Mouse (Mus musculus): ENCODE results near the gene Aqp1. TPM values are rescaled to one million over a fixed set of nuclear protein-coding genes. Genes with fewer than 3 reads are reported as not detected.

Gene Aqp1
- polyA plus RNA-seq (2014; fragmentation: Nextera tagmentation; extraction: Ambion mirVana), result 0.20 and 0.84 TPM in 2 replicates

DNA sequence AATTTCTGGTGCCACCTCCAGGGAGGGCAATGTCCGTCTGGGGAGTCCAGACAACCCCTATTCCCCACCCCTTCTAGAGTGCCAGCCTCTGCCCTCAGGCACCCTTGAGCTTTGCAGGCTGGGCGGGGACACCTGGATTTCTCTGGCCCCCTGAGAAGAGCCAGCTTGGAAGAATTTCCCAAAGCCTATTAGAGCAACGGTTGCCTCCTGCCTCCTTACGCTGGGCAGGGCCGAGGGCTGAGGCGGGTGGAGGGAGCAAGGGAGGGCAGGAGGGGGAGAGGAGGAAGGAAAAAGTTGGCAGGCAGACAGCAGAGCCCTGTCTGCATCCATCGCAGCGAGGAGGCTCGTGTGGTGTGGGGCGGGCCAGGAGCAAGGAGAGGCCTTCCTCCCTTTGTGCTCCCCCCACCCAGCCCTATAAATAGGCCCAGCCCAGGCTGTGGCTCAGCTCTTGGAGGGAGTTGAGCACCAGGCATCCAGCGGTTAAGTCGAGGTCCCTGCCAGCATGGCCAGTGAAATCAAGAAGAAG lies at the start of gene Aqp1:
Aqp1 (plus strand) TSS at position 444 of the 526 bp plus-strand sequence.
- no peaks in the 10 kb centered on the region for H3K36me3 ChIP-seq (ENCODE audit: control insufficient read depth, insufficient read depth, low read length)
- WGBS, result 23% methylated on average over 12 of the region's 12 CpGs
- no peak within 1 kb of the TSS for H3K4me3 ChIP-seq (ENCODE audit: low read depth, low read length)
- H3K9me3 ChIP-seq (ENCODE audit: control insufficient read depth, low read length), result no peaks in the 10 kb centered on the region
- peak; percentile 79 for ATAC-seq (ENCODE audit: low read depth)
- no peaks in the 10 kb centered on the region for H3K27me3 ChIP-seq (ENCODE audit: control insufficient read depth, insufficient read depth, low read length)
- H3K4me2 ChIP-seq (ENCODE audit: low read depth, low read length), result no peak within 1 kb of the TSS
- no peak within 1 kb of the TSS for H3K27ac ChIP-seq (ENCODE audit: low read depth, low read length)
- H3K9ac ChIP-seq (replicated peaks; ENCODE audit: low read depth, low read length), result no peak within 1 kb of the TSS
- 0 out of 2 replicates have a peak, but pooled peaks cover 2% of the 10 kb centered on the region for H3K4me1 ChIP-seq (ENCODE audit: control insufficient read depth, insufficient read depth, low read length)

- no peaks in the 10 kb centered on the region for H3K9me3 ChIP-seq (ENCODE audit: control insufficient read depth, low read length)
- no peak overlapping the region for H3K4me2 ChIP-seq (ENCODE audit: low read depth, low read length)
- no peak overlapping the region for H3K9ac ChIP-seq (replicated peaks; ENCODE audit: low read depth, low read length)
- no peak for ATAC-seq (ENCODE audit: low read depth)
- H3K36me3 ChIP-seq (ENCODE audit: control insufficient read depth, insufficient read depth, low read length), result no peaks in the 10 kb centered on the region
- WGBS, result 89% methylated on average over 5 of the region's 5 CpGs
- H3K27ac ChIP-seq (ENCODE audit: low read depth, low read length), result no peak overlapping the region
- H3K4me1 ChIP-seq (ENCODE audit: control insufficient read depth, insufficient read depth, low read length), result no peaks in the 10 kb centered on the region
- H3K4me3 ChIP-seq (ENCODE audit: low read depth, low read length), result no peak overlapping the region
- H3K27me3 ChIP-seq (ENCODE audit: control insufficient read depth, insufficient read depth, low read length), result no peaks in the 10 kb centered on the region
Measured at GRCm38 (mm10) chr6:55288007-55288602, 48.1 kb upstream of the Aqp1 start.

GRCm38 (mm10) chr6:55294549-55295131 lies 41.6 kb upstream of the Aqp1 start:
- Histone ChIP-seq H3K27me3 (ENCODE audit: control insufficient read depth, insufficient read depth, low read length) (no peaks in the 10 kb centered on the region), H3K36me3 (ENCODE audit: control insufficient read depth, insufficient read depth, low read length) (no peaks in the 10 kb centered on the region), H3K9ac (replicated peaks; ENCODE audit: low read depth, low read length) (no peak overlapping the region), H3K4me2 (ENCODE audit: low read depth, low read length) (no peak overlapping the region), H3K27ac (ENCODE audit: low read depth, low read length) (no peak overlapping the region), H3K4me3 (ENCODE audit: low read depth, low read length) (no peak overlapping the region), H3K4me1 (ENCODE audit: control insufficient read depth, insufficient read depth, low read length) (no peaks in the 10 kb centered on the region), H3K9me3 (ENCODE audit: control insufficient read depth, low read length) (no peaks in the 10 kb centered on the region)
- ATAC-seq (ENCODE audit: low read depth), result peak; percentile 31; the same call in 1 of the 2 replicates
- WGBS, result 34% methylated on average over 19 of the region's 19 CpGs

DNA sequence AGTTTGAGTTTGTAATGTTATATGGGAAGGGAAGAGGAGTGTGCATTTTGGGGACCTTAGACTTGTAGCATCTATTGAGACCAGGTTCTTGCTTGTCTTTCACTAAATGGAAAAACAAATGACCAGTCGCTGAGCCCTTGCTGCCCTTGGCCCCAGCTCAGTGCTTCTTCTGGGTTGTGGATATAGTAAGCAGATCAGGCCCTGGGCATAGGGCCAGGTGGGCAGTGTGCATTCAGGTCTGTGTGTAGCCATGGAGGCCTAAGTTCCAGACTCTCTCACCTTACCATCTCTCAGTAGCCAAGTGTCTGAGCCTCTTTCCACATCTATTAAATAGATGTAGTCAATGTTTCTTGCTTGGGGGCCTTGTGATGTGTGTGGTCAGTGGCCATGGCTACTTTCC lies 40.9 kb upstream of the Aqp1 start:
- Histone ChIP-seq H3K9me3 (ENCODE audit: control insufficient read depth, low read length) (no peaks in the 10 kb centered on the region), H3K4me3 (ENCODE audit: low read depth, low read length) (no peak overlapping the region), H3K4me1 (ENCODE audit: control insufficient read depth, insufficient read depth, low read length) (no peaks in the 10 kb centered on the region), H3K36me3 (ENCODE audit: control insufficient read depth, insufficient read depth, low read length) (no peaks in the 10 kb centered on the region), H3K9ac (replicated peaks; ENCODE audit: low read depth, low read length) (no peak overlapping the region), H3K4me2 (ENCODE audit: low read depth, low read length) (no peak overlapping the region), H3K27me3 (ENCODE audit: control insufficient read depth, insufficient read depth, low read length) (no peaks in the 10 kb centered on the region), H3K27ac (ENCODE audit: low read depth, low read length) (no peak overlapping the region)
- WGBS, result 89% methylated on average over 1 of the region's 1 CpGs
- no peak for ATAC-seq (ENCODE audit: low read depth)

DNA sequence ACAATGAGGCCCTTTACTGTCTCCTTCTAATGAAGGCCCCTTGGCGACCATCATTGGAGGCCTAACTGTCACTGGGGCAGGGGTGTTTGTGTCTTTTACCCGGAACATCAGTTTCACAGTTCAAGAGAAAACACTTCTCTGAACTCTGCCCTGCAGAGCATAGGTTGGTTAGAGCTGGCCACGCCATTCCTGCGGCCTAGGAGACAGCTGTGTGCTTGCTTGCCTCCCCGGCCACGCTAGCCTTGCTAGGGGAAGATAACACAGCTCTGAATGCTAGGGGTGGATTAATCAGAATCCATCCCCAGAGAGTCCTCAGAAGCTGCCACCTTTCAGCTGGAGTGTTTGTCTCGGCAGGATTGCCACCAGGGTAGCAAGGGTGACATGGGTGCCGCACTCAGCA lies 36.8 kb upstream of the Aqp1 start:
- Histone ChIP-seq H3K9ac (replicated peaks; ENCODE audit: low read depth, low read length) (no peak overlapping the region), H3K4me1 (ENCODE audit: control insufficient read depth, insufficient read depth, low read length) (no peaks in the 10 kb centered on the region), H3K36me3 (ENCODE audit: control insufficient read depth, insufficient read depth, low read length) (no peaks in the 10 kb centered on the region), H3K9me3 (ENCODE audit: control insufficient read depth, low read length) (no peaks in the 10 kb centered on the region), H3K4me3 (ENCODE audit: low read depth, low read length) (no peak overlapping the region), H3K4me2 (ENCODE audit: low read depth, low read length) (no peak overlapping the region), H3K27me3 (ENCODE audit: control insufficient read depth, insufficient read depth, low read length) (no peaks in the 10 kb centered on the region), H3K27ac (ENCODE audit: low read depth, low read length) (no peak overlapping the region)
- 87% methylated on average over 8 of the region's 8 CpGs for WGBS
- ATAC-seq (ENCODE audit: low read depth), result no peak

GRCm38 (mm10) chr6:55299917-55300316 lies 36.3 kb upstream of the Aqp1 start:
- 90% methylated on average over 2 of the region's 2 CpGs for WGBS
- ATAC-seq (ENCODE audit: low read depth), result no peak
- H3K27me3 ChIP-seq (ENCODE audit: control insufficient read depth, insufficient read depth, low read length), result no peaks in the 10 kb centered on the region
- no peaks in the 10 kb centered on the region for H3K36me3 ChIP-seq (ENCODE audit: control insufficient read depth, insufficient read depth, low read length)
- no peaks in the 10 kb centered on the region for H3K9me3 ChIP-seq (ENCODE audit: control insufficient read depth, low read length)
- H3K4me2 ChIP-seq (ENCODE audit: low read depth, low read length), result no peak overlapping the region
- no peak overlapping the region for H3K9ac ChIP-seq (replicated peaks; ENCODE audit: low read depth, low read length)
- no peak overlapping the region for H3K27ac ChIP-seq (ENCODE audit: low read depth, low read length)
- H3K4me3 ChIP-seq (ENCODE audit: low read depth, low read length), result no peak overlapping the region
- no peaks in the 10 kb centered on the region for H3K4me1 ChIP-seq (ENCODE audit: control insufficient read depth, insufficient read depth, low read length)

- Histone ChIP-seq H3K36me3 (ENCODE audit: control insufficient read depth, insufficient read depth, low read length) (no peaks in the 10 kb centered on the region), H3K4me3 (ENCODE audit: low read depth, low read length) (no peak overlapping the region), H3K27ac (ENCODE audit: low read depth, low read length) (no peak overlapping the region), H3K9ac (replicated peaks; ENCODE audit: low read depth, low read length) (no peak overlapping the region), H3K4me1 (ENCODE audit: control insufficient read depth, insufficient read depth, low read length) (no peaks in the 10 kb centered on the region), H3K9me3 (ENCODE audit: control insufficient read depth, low read length) (no peaks in the 10 kb centered on the region), H3K27me3 (ENCODE audit: control insufficient read depth, insufficient read depth, low read length) (no peaks in the 10 kb centered on the region), H3K4me2 (ENCODE audit: low read depth, low read length) (no peak overlapping the region)
- ATAC-seq (ENCODE audit: low read depth), result no peak
- 93% methylated on average over 11 of the region's 11 CpGs for WGBS
Measured at GRCm38 (mm10) chr6:55300704-55301103, 35.5 kb upstream of the Aqp1 start.

- H3K4me3 ChIP-seq (ENCODE audit: low read depth, low read length), result no peak overlapping the region
- no peak overlapping the region for H3K4me2 ChIP-seq (ENCODE audit: low read depth, low read length)
- H3K9me3 ChIP-seq (ENCODE audit: control insufficient read depth, low read length), result no peaks in the 10 kb centered on the region
- no peak overlapping the region for H3K9ac ChIP-seq (replicated peaks; ENCODE audit: low read depth, low read length)
- H3K27me3 ChIP-seq (ENCODE audit: control insufficient read depth, insufficient read depth, low read length), result no peaks in the 10 kb centered on the region
- 63% methylated on average over 2 of the region's 2 CpGs for WGBS
- no peaks in the 10 kb centered on the region for H3K36me3 ChIP-seq (ENCODE audit: control insufficient read depth, insufficient read depth, low read length)
- H3K4me1 ChIP-seq (ENCODE audit: control insufficient read depth, insufficient read depth, low read length), result no peaks in the 10 kb centered on the region
- no peak overlapping the region for H3K27ac ChIP-seq (ENCODE audit: low read depth, low read length)
- no peak for ATAC-seq (ENCODE audit: low read depth)
Measured at GRCm38 (mm10) chr6:55310179-55310578, 26.1 kb upstream of the Aqp1 start.

- no peaks in the 10 kb centered on the region for H3K27me3 ChIP-seq (ENCODE audit: control insufficient read depth, insufficient read depth, low read length)
- no peaks in the 10 kb centered on the region for H3K9me3 ChIP-seq (ENCODE audit: control insufficient read depth, low read length)
- H3K4me1 ChIP-seq (ENCODE audit: control insufficient read depth, insufficient read depth, low read length), result no peaks in the 10 kb centered on the region
- no peak overlapping the region for H3K27ac ChIP-seq (ENCODE audit: low read depth, low read length)
- no peaks in the 10 kb centered on the region for H3K36me3 ChIP-seq (ENCODE audit: control insufficient read depth, insufficient read depth, low read length)
- no peak overlapping the region for H3K9ac ChIP-seq (replicated peaks; ENCODE audit: low read depth, low read length)
- H3K4me3 ChIP-seq (ENCODE audit: low read depth, low read length), result no peak overlapping the region
- no peak for ATAC-seq (ENCODE audit: low read depth)
- 69% methylated on average over 5 of the region's 5 CpGs for WGBS
- H3K4me2 ChIP-seq (ENCODE audit: low read depth, low read length), result no peak overlapping the region
Measured at GRCm38 (mm10) chr6:55311962-55312361, 24.3 kb upstream of the Aqp1 start.
